Mouse (Mus musculus) CH12F3 (cell line): ENCODE data around the gene Fancf.

Experiments used
- in situ Hi-C: fragments of 300-500 bp; cut with MboI; formaldehyde crosslinking; loops from 2 replicates; pipeline ENCODE4 v1.14.3; 2020; ENCODE audit warnings: low sequenced_read_pairs

Fancf gene

DNA sequence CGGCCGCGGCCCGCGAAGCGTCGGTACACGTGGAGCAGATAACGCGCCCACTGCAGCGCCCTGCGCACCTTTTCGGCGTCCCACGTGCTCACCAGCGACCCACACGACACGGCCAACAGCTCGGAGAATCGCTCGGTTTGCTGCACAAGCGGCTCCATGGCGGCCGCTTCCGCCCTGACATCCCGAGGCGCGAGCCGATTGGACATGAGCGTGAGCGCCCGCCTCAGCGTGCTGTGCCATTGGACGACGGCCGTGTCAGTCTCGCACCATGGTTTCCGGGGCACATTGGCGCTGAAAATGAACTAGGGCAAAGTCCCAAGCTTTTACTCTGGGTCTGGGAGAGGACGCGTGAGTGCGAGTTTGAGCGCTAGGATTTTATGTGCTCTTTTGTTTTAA lies at the start of gene Fancf:
Gene Fancf (minus strand): TSS at position 171 of the 396 bp plus-strand sequence.
- in situ Hi-C loops: no loop called here

DNA sequence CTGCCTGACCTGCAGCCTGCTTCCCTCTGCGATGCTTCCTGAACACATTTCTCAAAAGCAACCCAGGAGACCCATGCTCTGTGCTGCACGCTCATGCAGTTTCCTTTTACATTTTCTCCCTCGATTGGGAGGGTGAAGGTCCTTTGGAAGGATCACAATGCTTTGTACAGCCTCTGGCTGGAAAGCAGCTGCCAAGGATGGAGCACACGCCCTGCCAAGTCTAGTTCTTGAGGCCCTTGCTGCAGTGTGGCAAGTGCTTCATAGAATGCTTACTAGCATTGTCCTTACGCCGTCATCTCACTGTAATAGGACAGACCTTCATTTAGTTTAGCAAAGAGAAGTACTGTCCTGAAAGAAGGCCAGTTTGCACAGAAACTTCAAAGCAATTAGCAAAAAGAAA lies 37.0 kb upstream of the Fancf start:
- in situ Hi-C loops: no loop called here

DNA sequence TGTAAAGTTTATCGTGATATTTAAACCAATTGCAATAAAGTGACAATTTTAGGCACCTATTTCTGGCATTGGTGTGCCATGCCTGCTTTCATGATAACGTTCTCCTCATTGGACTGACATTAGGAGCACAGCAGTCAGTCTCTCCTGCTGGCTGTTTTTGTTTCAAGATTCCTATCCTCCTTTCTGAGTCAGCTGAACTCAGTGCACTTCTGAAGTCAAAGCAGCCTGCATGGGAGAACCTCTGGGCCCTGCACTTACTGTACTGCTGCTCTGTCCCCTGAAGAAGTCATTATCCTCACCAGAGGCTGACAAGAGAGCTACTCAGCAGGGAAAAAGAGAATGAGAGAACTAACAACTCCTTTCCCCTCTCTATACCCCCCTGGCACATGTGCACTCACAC lies 32.9 kb upstream of the Fancf start:
- in situ Hi-C loops: no loop called here

DNA sequence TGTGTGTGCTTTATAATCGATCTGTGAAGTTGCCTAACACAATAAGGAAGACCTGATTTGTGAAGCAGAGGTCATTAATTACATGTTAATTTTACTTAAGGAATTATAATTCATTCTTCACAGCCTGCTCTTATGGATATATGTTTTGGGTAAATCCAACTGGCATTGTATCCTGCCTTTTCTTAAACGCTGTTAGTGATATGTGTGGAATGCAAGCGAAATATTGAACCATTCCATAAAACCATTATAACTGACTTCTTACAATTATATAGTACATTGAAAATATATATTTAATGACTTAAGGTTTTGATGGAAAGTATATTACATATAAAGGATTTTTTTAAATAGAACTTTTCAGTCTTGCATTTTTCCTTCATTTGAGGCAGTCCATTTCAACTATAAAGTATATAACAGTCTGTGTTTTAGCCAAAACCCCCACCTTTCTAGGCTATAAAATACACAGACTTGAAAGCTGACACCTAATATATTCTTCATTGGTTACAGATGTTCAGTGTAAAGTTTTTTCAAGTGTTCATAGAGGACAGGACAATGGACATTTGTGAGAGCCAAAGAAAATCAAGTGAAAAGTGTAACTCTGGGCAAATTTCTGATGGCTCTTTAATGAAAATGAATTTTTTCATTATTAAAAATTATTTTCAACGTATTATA lies 32.2 kb upstream of the Fancf start:
- in situ Hi-C loops: no loop called here

DNA sequence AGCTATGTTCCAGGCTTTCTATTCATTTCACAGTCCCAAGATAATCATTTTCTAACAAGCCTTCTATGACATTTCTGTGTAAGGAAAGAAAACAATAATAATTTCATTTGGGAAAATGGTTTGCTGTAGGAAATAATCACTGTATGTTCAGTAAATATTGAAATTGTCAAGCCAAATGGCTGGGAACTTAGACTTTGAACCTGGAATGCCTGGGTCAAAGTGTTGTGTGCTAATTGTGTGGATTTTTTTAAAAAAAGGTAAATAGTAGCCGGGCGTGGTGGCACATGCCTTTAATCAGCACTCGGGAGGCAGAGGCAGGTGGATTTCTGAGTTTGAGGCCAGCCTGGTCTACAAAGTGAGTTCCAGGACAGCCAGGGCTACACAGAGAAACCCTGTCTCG lies 30.9 kb upstream of the Fancf start:
- in situ Hi-C loops: no loop called here

DNA sequence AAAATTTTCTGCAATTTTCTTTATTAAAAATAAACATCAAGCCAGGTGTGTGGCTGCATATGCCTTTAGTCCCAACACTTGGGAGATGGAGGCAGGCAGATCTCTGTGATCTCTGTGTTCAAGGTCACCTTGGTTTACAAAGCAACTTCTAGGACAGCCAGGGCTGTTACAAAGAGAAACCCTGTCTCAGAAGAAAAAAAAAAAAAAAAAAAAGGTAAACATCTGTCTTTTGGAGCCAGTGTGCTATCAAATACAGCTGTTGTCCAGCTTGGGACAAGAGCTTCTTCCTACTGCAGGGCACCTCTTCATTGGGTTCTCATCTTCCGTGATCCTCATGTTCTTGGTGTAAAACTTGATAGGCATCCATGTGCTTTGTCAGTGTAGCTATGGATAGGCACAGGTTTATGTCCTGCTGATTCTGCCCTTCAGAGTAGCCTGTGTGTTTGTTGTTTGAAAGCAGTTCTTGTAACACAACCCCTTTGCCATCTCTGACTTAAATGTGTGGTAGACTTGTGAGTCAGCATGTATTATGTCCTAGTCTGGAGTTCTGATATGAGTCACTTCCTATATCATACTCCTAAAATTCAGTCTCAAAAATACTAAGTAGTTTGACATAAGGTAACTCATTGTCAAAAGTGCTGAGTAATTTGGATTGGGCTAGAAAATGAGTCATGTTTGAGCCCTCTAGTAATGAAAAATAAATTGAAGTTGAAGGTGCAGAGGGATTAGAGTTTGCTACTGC lies 30.3 kb upstream of the Fancf start:
- in situ Hi-C loops: no loop called here

DNA sequence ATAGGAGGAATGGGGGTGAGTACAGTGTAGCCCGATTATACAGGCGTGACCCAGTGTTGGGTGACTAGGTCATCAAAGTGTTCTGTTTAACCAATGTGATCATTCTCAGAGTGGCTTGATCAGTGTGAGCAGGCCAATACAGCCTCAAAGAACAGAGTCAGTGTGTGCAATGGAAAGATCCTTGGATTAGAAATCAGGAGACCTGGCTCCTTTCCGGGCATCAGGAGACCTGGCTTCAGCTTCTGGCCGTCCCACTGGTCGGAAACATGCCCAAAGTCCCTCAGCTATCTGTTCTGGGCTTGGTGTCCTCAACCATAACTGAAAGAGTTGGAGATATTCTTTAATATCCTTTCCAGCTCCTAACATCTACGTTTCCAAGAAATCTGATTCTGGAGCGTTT lies 27.5 kb upstream of the Fancf start:
- in situ Hi-C loops: no loop called here

DNA sequence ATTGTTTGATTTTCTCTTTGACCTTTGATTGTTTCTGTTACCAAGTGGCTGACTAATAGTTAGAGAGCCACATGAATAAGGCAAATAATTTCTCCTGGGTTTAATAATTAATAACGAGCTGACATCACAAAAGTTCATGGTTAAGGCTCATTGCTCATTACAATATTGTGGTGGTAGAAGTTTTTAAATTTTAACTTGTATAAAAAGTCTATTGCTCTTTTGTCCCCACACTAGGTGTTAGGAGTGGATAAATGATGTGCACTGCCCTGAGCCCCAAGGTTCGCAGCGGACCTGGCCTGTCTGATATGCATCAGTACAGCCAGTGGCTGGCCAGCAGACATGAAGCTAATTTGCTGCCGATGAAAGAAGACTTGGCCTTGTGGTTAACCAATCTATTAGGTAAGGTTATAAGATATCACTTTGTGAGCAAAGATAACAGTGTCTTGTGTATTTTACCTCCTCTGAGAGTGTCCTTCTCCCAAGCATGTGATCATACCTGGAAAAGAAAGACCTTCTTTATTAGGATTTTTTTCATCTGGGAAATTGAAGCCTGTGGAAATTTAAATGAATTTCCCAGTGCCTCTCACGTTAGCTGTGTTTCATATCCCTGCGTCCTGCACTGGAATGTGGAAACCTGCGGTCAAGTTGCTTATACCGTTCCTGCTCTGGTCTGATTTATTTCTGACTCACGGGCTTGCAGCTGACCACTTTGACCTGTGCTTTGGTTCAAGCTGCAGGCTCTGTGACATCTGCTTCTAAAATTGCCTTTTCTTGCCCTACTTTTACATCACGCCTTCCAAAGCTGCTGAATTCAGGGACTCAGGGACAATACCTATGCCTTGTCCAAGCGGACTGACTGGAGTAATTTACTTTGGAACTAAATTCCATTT lies 25.9 kb upstream of the Fancf start:
- in situ Hi-C loops: no loop called here

DNA sequence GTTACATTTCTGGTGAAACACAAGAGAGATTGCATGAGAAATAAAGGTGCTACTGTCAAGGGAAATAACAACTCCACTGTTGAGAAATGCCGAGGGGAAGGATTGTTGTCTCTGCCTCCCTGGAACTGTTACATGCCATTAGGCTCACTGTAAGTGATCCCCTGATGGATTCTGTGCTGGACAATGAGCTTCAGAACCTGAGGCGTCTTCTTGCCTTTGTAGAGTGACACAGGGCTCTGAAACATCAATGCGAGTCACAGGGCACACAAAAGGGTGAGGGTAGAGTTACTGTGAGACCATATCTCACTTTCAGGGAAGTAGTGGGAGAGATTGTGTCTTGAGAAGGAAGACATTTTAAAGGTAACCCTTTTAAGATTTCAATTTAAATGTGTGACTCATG lies 23.3 kb upstream of the Fancf start:
- in situ Hi-C loops: no loop called here

DNA sequence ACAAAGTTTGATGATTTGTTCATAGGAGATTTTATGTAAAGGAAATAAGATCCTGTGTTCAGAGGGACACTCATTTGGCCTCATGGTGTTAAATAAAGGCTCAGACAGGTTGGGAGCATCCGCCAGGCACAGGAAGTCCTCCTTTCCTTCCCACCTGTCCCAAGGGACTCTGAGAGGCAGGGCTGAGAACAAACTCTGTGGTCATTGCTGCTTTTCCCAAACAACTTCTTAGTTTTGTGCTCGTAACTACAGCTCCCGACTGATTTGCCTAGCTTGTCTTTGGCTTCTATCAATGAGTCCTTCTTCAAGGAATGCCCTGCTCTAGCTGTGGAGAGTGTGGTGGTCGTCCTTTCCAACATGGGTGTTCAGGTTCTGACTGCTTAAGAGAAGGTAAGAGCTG lies 18.1 kb upstream of the Fancf start:
- in situ Hi-C loops: no loop called here

DNA sequence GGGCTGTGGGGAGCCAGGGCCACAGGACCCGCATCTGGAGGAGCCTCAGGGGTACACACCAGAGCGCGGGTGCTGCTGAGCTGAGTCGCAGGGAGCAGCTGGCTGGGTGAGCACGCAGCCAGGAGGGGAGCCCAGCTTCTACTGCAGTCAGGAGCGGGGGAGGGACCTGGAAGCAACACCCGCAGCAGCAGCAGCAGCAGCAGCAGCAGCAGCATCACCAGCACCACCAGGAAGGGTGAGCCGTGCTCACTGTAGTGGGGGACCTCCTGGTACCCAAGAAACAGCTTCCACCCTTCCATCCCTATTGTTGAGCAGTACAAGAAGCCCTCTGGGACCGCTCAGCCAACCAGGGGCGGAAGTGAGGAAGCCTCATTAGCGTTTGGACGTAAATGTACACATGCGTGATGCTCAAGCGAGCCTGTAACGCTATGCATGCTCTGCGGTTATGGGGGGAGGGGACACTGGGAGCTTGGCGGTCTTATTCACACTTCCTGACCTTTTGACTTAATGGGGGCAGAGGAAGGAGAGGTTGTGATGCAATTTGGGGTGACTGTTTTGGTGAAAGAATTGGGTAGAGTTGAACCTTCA lies 17.2 kb upstream of the Fancf start:
- in situ Hi-C loops: no loop called here

DNA sequence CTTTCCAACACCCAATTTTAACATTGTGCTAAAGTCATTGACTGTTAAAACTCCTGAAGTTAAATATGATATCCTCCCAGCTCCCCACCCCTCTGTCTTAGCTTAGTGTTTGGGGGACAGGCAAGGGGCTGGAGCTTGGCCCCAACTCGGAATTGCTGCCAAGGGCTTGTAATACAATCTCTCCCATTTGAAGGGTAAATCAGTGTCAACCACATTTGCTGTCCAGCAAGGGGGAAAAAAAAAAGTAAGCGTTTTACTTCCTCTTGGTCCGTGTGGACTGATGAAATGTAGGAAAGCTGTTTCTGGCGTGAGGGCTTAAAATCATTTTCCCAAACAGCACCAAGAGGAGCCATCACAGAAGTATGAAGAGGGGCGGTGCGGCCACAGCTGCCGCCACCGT lies 16.7 kb upstream of the Fancf start:
- in situ Hi-C loops: no loop called here

DNA sequence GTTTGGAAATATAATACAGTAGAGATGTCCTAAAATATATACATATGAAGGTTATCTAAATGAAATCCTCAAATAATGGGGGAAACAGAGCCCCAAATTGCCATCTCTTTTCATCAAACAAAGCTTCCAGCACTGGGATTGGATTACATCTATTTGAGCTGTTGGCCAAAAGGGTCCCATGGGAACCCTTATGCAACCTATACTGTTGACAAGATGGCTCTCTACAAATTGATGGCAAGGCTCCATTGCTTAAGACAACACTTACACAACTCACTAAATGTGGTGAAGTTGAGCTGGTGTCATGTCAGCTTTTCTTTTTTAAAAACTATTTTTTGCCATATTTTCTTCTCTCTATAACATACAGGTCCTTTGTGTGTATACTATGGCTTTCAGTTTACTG lies 14.2 kb upstream of the Fancf start:
- in situ Hi-C loops: no loop called here

DNA sequence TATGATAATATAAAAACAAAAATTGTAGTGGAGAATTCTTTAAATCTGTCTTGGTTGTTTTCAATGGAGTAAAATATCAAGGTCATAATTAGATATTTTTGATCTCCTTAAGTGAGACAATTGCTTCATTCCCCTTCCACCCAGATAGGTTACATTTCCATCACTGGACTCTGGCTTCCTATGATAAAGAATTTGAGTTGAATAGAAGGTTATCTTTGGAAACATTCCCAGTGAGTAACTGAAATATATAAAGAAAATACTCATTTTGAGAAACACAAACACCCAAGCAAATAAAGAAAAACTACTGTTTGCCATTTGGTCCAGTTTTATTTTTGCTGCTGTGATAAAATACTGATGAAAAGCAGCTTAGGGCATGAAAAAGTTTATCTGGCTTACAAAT lies 10.5 kb upstream of the Fancf start:
- in situ Hi-C loops: no loop called here

DNA sequence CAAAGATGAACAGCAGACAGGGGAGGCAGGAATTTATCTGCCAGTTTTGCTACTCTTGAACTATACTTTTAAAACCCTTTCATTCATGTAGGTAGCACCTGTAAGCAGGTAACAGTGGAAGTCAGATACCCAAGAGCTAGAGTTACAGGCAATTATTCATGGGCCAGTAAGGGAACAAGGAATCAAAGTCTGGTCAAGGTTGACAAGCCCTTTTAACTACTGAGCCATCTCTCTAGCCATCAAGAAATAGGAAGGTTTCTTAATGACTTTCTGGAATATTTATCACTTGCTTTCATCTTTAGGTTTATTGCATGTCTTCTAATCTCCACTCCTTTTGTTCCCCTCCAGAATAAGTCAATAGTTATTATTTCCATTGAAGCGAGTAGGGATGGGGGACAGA lies 10.0 kb upstream of the Fancf start:
- in situ Hi-C loops: no loop called here

DNA sequence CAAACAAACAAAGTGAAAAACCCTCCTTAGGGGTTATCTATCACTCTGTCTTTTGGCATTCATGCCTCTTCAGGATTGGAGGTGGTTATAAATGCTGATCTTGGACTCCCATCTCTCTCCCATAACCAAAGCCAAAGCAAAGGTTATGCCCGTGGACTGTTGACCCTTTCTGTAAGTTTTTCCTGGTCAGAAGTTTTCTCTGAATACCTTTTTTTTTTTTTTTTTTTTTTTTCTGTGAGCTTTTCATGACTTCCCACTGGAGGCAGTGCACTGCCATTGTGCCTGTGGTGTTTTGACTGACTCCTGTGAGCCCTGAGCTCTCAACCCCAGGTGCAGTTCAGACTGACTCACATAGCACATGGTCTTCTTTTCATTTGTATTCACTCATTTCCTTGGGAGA lies 5.9 kb upstream of the Fancf start:
- in situ Hi-C loops: no loop called here

DNA sequence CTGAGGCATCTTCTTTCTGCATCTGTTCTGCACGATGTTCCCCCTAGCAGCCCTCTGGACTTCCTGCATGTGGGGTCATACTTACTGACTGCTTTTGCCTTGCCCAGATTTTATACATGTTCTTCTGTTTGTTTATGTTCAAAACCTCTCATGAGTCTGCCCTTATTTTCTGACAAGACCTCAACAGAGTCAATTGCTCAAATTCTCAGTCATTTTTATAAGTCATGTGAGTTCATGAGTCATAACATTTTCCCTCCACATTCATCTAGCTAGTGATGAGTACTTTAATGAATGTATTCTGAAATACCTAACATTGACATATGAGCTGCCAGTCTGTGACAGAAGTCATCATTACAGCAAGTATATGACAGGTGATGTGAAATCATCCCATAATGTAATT lies 3.3 kb upstream of the Fancf start:
- in situ Hi-C loops: no loop called here

DNA sequence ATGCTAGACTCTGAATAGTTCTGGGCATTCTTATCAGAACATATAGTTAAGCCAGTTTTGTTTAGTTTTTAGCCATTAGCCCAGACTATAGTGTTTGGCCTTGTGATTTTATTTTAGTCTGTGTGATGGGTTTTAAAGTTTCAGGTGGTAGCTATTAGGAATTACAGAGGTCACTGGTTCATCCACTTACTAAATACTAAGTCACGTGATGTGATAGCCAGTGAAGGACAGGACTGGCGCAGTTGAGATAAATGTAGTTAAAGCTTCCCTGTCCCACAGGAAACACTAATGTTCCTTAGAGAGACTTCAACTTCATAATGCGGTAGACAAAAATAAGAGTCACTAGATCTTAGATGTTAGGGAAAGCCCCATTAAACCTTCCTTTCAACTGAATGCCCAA lies 775 bp upstream of the Fancf start:
- in situ Hi-C loops: no loop called here

DNA sequence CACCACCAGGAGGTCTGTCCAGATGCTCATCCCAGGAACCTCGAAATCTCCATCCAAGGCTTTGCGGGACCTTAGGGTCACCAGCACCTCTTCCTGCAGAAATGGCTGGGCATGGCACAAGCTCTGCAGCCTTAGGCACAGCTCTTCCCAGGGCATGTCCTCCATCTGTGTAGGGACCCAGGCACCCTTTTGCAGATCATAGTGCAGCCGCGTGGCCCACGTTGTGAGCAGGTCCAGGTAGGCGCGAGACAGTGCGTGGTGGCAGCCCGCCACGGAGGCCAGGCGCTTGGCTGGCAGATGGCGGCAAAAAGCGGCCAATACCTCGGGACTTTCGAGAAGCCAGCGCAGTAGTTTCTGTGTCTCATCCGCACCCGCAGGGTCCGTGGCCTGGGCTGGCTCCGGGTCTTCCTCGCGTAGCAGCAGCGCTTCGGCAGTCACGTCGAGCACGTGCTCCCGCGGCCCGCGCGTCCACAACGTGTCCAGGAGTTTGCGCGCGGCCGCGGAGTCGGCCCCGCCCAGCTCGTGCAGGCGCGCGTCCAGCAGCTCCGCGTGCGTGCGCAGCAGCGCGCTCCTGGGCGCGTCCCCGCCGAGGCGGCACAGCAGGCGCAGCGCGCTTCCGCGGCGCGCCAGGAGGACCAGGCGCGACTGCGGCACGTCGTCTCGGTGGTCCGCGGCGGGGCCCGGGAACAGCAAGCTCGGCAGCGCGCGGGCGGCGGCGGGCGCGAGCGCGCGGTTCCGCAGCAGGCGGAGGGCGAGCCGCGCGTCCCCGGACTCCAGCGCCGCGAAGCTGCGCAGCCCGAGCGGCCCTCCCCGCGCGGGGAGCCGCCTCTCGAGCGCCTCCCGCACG lies 594 bp downstream of the Fancf start, which contains the start of gene Gas2:
Gene Gas2 (plus strand): TSS at position 766 of the 847 bp plus-strand sequence.
- in situ Hi-C loops: no loop called here

DNA sequence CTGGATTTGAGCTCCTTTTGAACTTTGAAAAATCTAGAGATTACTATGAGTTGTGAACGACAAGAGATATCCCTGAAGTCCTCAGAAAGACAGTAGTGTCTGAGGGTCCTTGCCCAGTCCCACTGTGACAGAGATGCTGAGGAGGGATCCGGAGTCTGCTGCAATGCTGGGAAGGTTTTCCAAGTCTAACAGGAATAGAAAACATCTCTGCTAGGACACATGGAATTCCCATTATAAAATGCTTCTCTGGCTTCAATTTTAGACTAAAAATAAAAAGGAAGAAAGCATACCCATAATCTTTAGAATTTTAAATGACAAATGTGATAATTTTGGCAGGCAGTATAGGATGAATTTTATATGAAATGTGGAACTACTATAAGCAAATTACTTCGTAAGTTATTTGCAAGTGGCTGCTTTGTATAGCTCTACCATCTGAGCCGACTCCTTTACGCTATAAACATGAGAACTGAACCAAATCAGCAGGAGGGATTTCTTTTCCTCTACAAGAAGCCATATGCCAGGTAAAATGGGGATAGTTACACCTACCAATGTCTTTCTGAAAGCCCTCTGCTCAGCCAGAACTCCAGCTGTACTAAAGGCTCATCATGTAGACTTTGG lies 10.1 kb downstream of the Fancf start:
- in situ Hi-C loops: no loop called here
